Mouse (Mus musculus) yolk sac, embryonic 10.5 days (tissue): ENCODE data around the gene Best2.
A peak's percentile ranks its signal among the peaks of the same experiment; 100 is the strongest.

Experiments
- DNase-seq: peaks from one replicate; pipeline ENCODE4 v3.0.0-alpha.2; 2017; ENCODE audit warnings: low spot score

The Best2 gene

DNA sequence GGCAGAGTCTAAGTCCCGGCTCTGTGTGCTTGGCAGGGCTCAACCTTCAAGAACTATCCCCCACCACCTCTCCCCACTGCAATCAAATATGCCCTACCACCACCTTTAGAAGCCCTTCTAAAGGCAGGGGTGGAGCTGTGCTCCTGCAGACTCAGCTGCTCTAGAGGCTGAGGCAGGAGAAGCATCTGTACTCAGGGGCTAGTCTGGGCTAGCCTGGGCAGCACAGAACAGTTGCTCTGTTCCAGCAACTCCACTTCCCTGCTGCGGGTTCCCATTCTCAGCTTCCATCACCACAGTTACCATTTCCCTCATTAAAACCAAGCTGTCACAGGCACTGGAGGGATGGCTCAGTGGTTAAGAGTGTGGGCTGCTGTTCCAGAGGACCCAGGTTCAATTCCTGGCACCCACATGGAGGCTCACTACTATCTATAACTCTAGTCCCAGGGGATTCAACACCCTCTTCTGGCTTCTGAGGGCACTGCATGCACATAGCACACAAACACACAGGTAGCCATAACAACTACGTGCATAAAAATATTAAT is 7.3 kb upstream of the Best2 start:
- no peak for DNase-seq

- no peak for DNase-seq
Observed at GRCm38 (mm10) chr8:85017209-85017608, 2.9 kb upstream of the Best2 start.

DNA sequence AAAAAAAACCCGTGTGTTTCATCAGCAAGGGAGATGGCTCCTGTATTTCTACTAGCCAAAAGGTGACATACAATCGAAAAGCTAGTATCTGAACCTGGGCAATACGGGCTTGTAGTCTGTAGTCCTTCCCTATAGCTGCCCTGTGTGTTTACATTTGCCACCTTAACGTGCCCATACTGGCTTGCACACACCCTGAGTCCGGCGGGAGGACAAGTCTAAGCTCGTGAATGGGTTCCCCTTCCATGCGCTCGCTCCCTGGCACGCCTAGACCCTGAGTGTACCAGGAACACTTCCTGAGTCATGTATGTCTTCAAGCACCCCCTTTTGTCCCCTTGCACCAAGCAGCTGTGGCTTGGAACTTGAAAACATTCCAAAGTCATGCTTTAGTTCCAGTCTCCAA is 2.4 kb upstream of the Best2 start:
- DNase-seq: no peak

GRCm38 (mm10) chr8:85013230-85013840 is 996 bp downstream of the Best2 start:
- peak; percentile 50 for DNase-seq

- DNase-seq: no peak
Observed at GRCm38 (mm10) chr8:85011242-85011641, 3.1 kb downstream of the Best2 start.

DNA sequence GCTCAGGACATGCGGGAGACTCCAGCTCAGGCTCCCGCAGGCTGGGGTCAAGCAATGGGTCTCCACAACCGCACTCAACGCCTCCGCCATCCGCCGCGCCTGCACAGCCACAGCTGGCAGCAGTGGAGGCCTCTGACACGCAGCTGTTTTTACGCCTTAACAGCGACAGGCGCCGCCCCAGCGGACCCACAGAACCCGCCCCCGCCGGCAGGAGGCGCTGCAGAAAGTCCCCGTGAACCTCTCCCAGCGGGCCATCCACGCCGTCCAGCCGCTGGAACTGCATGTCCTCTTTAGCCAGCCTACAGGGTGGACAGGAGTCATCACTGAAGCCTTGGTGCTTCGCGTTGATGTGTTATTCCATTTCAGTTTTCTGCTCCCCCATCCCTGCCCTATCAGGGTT is 6.6 kb downstream of the Best2 start:
- DNase-seq: no peak

- DNase-seq: peak; percentile 73
Observed at GRCm38 (mm10) chr8:84997649-84998295, 16.6 kb downstream of the Best2 start.

- no peak for DNase-seq
Observed at GRCm38 (mm10) chr8:84996978-84997377, 17.4 kb downstream of the Best2 start.

- no peak for DNase-seq
Observed at GRCm38 (mm10) chr8:84995680-84996079, 18.7 kb downstream of the Best2 start.

GRCm38 (mm10) chr8:84994375-84994774 is 20.0 kb downstream of the Best2 start:
- peak; percentile 56 for DNase-seq

GRCm38 (mm10) chr8:84990836-84991235 is 23.5 kb downstream of the Best2 start:
- peak; percentile 93 for DNase-seq

DNA sequence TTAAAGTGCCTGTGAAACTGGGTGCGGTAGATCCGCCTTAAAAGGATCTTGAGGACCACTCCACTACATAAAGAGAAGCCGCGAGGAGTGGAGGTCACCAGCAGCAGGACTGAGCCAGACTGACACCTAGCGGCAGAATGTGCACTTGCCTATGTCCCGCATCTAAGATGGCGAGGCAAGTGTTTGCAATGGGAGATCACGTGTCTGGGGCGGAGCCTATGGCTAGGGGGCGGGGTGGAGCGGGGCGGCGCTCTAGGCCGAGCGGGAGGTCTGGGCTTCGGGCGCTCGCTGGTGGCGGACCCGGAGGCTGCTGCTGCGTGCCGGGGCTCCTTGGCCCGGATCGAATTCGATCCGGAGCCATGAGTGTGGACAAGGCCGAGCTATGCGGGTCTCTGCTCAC is 24.0 kb downstream of the Best2 start, which contains the start of gene Hook2:
TSS of gene Hook2 (plus strand) at position 255 of the 400 bp plus-strand sequence.
- DNase-seq: peak; percentile 98

- DNase-seq: peak; percentile 83
Observed at GRCm38 (mm10) chr8:84989810-84990209, 24.5 kb downstream of the Best2 start.

DNA sequence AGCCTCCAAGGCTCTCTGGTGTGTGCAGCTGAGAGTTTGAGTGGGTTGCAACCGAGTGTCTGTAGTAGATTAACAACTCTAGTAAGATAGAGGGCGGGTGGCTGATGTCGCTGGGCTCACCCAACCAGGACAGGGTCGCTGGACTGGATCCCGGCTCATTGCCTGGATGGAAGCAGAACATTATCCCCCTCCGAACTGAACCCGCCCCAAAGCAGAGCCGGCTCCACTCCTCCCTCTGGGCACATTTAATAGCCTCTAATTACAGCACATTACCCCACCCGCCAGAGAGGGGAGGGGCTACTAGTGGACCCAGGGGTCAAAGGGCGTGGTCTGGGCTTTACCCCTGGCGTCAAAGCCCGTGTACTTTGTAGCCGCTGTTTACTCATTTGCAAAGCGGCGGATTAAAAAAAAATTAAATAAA is 25.0 kb downstream of the Best2 start:
- peak; percentile 77 for DNase-seq

DNA sequence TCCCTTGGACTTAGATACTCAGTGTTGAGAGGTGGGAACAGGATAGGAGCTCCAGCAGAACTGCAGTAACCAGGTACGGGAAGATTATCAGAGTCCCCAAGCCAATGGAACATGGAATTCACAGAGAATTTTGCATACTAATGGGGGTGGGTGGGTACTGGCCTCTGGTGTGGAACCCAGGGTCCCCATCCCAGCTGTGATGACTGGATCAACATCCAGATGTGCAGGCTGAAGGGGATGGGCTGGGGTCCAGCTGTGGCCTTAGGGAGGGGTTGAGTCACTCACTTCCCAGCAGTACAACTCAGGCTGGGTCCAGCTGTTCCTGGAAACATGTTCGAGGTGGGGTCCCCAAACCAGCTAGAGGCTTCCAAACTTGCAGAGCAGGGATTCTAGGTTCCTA is 26.4 kb downstream of the Best2 start:
- no peak for DNase-seq

GRCm38 (mm10) chr8:84987388-84987787 is 26.9 kb downstream of the Best2 start:
- DNase-seq: no peak

DNA sequence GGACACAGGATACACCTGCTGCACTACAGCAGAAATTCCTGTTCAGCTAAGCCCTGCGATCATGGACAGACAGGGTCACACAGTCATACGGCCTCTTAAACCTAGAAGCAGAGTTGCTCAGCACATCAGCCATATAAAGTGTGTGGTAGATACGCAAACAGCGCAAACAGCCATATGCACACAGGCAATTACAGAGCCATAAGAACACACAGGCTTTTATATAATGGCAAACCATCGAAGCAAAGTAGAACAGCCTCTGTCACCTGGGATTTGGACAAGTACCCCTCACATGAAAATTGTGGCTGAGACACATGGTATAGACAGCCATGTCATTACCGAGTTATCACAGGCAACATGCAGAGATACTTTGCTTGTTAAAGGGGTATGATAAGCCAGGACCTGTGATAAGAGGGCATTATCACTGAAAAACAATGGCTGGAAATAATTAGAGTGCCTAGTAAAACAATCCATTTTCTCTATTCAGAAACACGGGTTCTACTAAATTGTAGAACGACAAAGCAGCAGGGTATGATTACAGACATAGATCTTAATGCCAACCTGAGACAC is 27.9 kb downstream of the Best2 start:
- DNase-seq: no peak

DNA sequence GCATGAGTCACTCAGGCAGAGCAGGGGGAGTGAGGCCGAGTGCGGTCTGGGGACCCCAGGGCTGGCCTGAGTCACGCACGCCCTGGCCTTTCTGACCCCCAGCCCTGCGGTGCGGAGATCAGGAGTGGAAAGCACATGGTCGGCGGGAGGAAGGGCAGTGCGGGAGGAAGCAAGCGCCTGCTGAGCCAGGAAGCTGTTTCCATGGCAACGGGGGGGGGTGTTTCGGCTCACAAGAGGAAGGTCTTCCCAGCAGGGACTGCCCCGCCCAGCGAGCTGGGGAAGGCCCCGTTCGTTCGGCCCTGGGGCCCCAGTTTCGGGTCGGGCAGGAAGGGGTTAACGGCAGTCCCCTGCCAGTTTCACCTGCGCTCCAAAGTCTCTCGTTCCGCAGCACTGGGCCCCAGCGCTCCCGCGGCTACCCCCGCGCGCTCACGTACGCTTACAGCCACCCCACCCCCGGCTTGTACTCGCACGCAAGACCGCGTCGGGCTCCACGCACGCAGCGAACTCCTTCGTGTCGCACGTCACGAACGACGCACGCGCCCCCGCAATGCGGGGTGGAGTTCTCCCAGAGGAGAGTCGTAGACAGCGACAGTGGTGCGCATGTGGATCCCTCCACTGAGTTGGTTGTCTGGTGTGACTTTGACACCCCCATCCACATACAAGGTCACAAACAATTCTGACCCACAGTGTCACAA is 28.5 kb downstream of the Best2 start:
- DNase-seq: peak; percentile 93

GRCm38 (mm10) chr8:84985049-84985683 is 29.2 kb downstream of the Best2 start:
- DNase-seq: no peak

GRCm38 (mm10) chr8:84984294-84985048 is 29.9 kb downstream of the Best2 start:
- DNase-seq: peak; percentile 83

- no peak for DNase-seq
Observed at GRCm38 (mm10) chr8:84982499-84983011, 31.8 kb downstream of the Best2 start.
